Mouse (Mus musculus): ENCODE measurements around the gene Wasf3. TPM values are rescaled to one million over a fixed set of nuclear protein-coding genes. Genes with fewer than 3 reads are reported as not detected.

The Wasf3 gene
- polyA plus RNA-seq (2012; rRNA removed), result 19.8 and 35.7 TPM in 2 replicates

DNA sequence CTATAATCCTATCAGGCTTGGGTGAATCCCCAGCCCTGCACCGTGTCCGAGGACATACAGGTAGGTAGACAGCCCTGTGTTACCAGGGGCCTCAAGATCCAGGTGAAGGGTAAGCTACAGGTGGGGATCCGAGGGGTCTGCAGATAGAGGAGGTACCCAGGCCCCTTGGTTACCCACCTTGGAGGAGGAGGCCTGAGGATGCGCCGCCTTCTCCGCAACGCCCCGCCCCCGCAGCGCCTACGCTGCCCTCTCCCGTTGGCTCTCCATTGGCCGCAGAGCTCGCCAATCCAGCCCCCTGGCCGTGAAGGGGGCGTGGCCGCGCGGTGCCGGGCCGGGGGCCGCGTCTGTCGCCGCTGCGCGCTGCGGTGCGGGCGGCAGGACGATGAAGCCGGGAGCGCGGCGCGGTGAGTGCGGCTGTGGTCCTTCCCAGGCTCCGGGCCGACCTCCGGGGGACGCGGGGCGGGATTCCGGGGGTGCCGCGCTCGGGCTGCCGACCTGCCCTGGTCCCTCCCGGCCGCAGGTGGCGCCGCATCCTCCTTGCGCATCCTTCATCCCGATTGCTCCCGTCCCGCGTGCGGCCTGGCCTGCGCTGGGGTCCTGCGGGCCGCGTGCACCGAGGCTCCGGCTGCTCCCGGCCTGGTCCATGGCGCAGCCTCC, at the start of gene Wasf3:
Gene Wasf3, plus strand, starts transcription at position 51 of the 657 bp plus-strand sequence.
- peak; percentile 95 for DNase-seq (ENCODE audit: low read depth)
- TF ChIP-seq CTCF (IDR thresholded peaks at IDR 0.05; ENCODE audit: borderline replicate concordance, extremely low read depth, insufficient read depth, insufficient read length) (no peak), POLR2A (IDR thresholded peaks at IDR 0.05; ENCODE audit: borderline replicate concordance, extremely low read depth, insufficient read depth, insufficient read length, poor library complexity, severe bottlenecking) (peak; percentile 93)

GRCm38 (mm10) chr5:146338064-146338463, 46.7 kb upstream of the Wasf3 start:
- peak; percentile 33 for DNase-seq (ENCODE audit: low read depth)
- TF ChIP-seq CTCF (IDR thresholded peaks at IDR 0.05; ENCODE audit: borderline replicate concordance, extremely low read depth, insufficient read depth, insufficient read length) (no peak), POLR2A (IDR thresholded peaks at IDR 0.05; ENCODE audit: borderline replicate concordance, extremely low read depth, insufficient read depth, insufficient read length, poor library complexity, severe bottlenecking) (no peak)

- no peak for DNase-seq (ENCODE audit: low read depth)
- TF ChIP-seq POLR2A (IDR thresholded peaks at IDR 0.05; ENCODE audit: borderline replicate concordance, extremely low read depth, insufficient read depth, insufficient read length, poor library complexity, severe bottlenecking), result no peak
- no peak for TF ChIP-seq CTCF (IDR thresholded peaks at IDR 0.05; ENCODE audit: borderline replicate concordance, extremely low read depth, insufficient read depth, insufficient read length)
Measured at GRCm38 (mm10) chr5:146340037-146340436, 44.7 kb upstream of the Wasf3 start.

GRCm38 (mm10) chr5:146344911-146345686, 39.7 kb upstream of the Wasf3 start:
- no peak for DNase-seq (ENCODE audit: low read depth)
- TF ChIP-seq CTCF (IDR thresholded peaks at IDR 0.05; ENCODE audit: borderline replicate concordance, extremely low read depth, insufficient read depth, insufficient read length), result no peak
- TF ChIP-seq POLR2A (IDR thresholded peaks at IDR 0.05; ENCODE audit: borderline replicate concordance, extremely low read depth, insufficient read depth, insufficient read length, poor library complexity, severe bottlenecking), result no peak

GRCm38 (mm10) chr5:146347081-146347480, 37.7 kb upstream of the Wasf3 start:
- TF ChIP-seq CTCF (IDR thresholded peaks at IDR 0.05; ENCODE audit: borderline replicate concordance, extremely low read depth, insufficient read depth, insufficient read length) (no peak), POLR2A (IDR thresholded peaks at IDR 0.05; ENCODE audit: borderline replicate concordance, extremely low read depth, insufficient read depth, insufficient read length, poor library complexity, severe bottlenecking) (no peak)
- DNase-seq (ENCODE audit: low read depth), result no peak

- DNase-seq (ENCODE audit: low read depth), result no peak
- TF ChIP-seq POLR2A (IDR thresholded peaks at IDR 0.05; ENCODE audit: borderline replicate concordance, extremely low read depth, insufficient read depth, insufficient read length, poor library complexity, severe bottlenecking), result no peak
- no peak for TF ChIP-seq CTCF (IDR thresholded peaks at IDR 0.05; ENCODE audit: borderline replicate concordance, extremely low read depth, insufficient read depth, insufficient read length)
Measured at GRCm38 (mm10) chr5:146349183-146349582, 35.6 kb upstream of the Wasf3 start.

GRCm38 (mm10) chr5:146350784-146351183, 34.0 kb upstream of the Wasf3 start:
- DNase-seq (ENCODE audit: low read depth), result no peak
- TF ChIP-seq POLR2A (IDR thresholded peaks at IDR 0.05; ENCODE audit: borderline replicate concordance, extremely low read depth, insufficient read depth, insufficient read length, poor library complexity, severe bottlenecking) (no peak), CTCF (IDR thresholded peaks at IDR 0.05; ENCODE audit: borderline replicate concordance, extremely low read depth, insufficient read depth, insufficient read length) (no peak)

- DNase-seq (ENCODE audit: low read depth), result no peak
- TF ChIP-seq CTCF (IDR thresholded peaks at IDR 0.05; ENCODE audit: borderline replicate concordance, extremely low read depth, insufficient read depth, insufficient read length) (no peak), POLR2A (IDR thresholded peaks at IDR 0.05; ENCODE audit: borderline replicate concordance, extremely low read depth, insufficient read depth, insufficient read length, poor library complexity, severe bottlenecking) (no peak)
Measured at GRCm38 (mm10) chr5:146352006-146352405, 32.8 kb upstream of the Wasf3 start.

DNA sequence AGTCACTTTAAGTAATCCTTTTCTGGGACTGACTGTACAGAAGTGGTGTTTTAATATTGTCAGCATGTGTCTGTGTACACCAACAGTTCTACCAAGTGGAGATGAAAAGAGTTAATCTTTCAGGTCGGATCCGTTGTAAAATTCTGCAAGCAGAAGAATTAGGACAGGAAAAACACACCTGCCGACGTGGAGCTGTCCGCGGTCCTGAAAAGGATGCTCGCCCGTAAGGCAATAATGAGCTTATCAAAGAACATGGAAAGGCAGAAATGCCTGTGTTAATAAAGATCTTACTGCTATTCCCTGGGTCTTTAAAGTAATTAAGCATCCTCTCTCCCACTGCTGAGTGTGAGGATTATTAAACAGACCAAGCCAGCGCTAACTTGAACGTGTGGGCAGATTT, 24.4 kb upstream of the Wasf3 start:
- peak; percentile 24 for DNase-seq (ENCODE audit: low read depth)
- no peak for TF ChIP-seq POLR2A (IDR thresholded peaks at IDR 0.05; ENCODE audit: borderline replicate concordance, extremely low read depth, insufficient read depth, insufficient read length, poor library complexity, severe bottlenecking)
- TF ChIP-seq CTCF (IDR thresholded peaks at IDR 0.05; ENCODE audit: borderline replicate concordance, extremely low read depth, insufficient read depth, insufficient read length), result no peak

GRCm38 (mm10) chr5:146362711-146363110, 22.1 kb upstream of the Wasf3 start:
- TF ChIP-seq CTCF (IDR thresholded peaks at IDR 0.05; ENCODE audit: borderline replicate concordance, extremely low read depth, insufficient read depth, insufficient read length), result no peak
- TF ChIP-seq POLR2A (IDR thresholded peaks at IDR 0.05; ENCODE audit: borderline replicate concordance, extremely low read depth, insufficient read depth, insufficient read length, poor library complexity, severe bottlenecking), result no peak
- DNase-seq (ENCODE audit: low read depth), result no peak

- TF ChIP-seq CTCF (IDR thresholded peaks at IDR 0.05; ENCODE audit: borderline replicate concordance, extremely low read depth, insufficient read depth, insufficient read length) (no peak), POLR2A (IDR thresholded peaks at IDR 0.05; ENCODE audit: borderline replicate concordance, extremely low read depth, insufficient read depth, insufficient read length, poor library complexity, severe bottlenecking) (no peak)
- DNase-seq (ENCODE audit: low read depth), result peak; percentile 25
Measured at GRCm38 (mm10) chr5:146368356-146368755, 16.4 kb upstream of the Wasf3 start.

Data from brain, embryonic 14.5 days (tissue).